Mouse (Mus musculus) embryonic facial prominence, embryonic 10.5 days (tissue): ENCODE measurements at regions not wholly inside any gene's neighbourhood (a gene's known extent, or its start where the extent isn't known, plus 50 kb on each side); places are given as distances from the start of the nearest gene placed in this dataset.

Source experiments
- DNase-seq: peaks from one replicate; pipeline ENCODE4 v3.0.0-alpha.2; 2017; ENCODE audit warnings: low spot score
- H3K27ac ChIP-seq: fragments of 300-500 bp; sonication (generic); replicated peaks from 2 replicates; pipeline ENCODE4 v1.5.1; 2016; ENCODE audit warnings: mild to moderate bottlenecking
- H3K27me3 ChIP-seq: fragments of 300-500 bp; sonication (generic); replicated peaks from 2 replicates; pipeline ENCODE4 v1.6.1; 2016; ENCODE audit warnings: low read depth, mild to moderate bottlenecking; ENCODE audit not compliant: poor library complexity, severe bottlenecking
- H3K36me3 ChIP-seq: fragments of 300-500 bp; sonication (generic); replicated peaks from 2 replicates; pipeline ENCODE4 v1.6.1; 2016; ENCODE audit warnings: mild to moderate bottlenecking, moderate library complexity
- H3K4me1 ChIP-seq: fragments of 300-500 bp; sonication (generic); 2 replicates; pipeline ENCODE4 v1.6.1; 2016
- H3K4me3 ChIP-seq: fragments of 300-500 bp; sonication (generic); 2 replicates; pipeline ENCODE4 v1.5.1; 2016; ENCODE audit warnings: mild to moderate bottlenecking, moderate library complexity
- H3K9me3 ChIP-seq: fragments of 300-500 bp; sonication (generic); 2 replicates; pipeline ENCODE4 v1.6.1; 2016; ENCODE audit warnings: mild to moderate bottlenecking
- WGBS: fragments of 180-500 bp; shearing (Covaris S2); methylation state at CpG from one replicate; pipeline ENCODE4 v1.1.7; 2016; 5-methylcytosine and 5-hydroxymethylcytosine counted together

DNA sequence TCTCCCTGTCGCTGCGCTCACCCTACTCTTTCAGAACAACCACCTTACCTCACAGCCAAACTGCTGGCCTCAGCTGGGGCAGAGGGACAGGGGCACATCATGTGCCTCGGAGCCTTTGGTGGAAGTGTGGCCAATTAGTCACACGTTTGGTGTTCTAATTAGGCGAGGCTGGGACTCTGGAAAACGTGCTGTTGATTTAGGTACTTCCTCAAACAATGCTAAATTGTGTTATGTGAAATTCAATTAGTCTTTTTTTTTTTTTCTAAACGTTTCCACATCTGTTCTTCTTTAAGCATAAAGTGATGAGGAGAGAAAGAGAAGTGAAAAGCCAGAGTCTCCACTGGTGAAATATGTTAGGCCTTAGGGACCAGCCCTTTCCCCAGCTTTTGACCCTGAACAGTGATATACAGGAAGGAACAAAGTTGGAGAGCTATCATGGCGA lies 174.1 kb downstream of the Tbx18 start:
- WGBS = 7% methylated on average over 8 of the region's 8 CpGs
- Histone ChIP-seq H3K4me3 (no peak overlapping the region), H3K4me1 (peaks cover 15% of the 10 kb centered on the region), H3K36me3 (no peaks in the 10 kb centered on the region), H3K27me3 (no peaks in the 10 kb centered on the region), H3K27ac (0 out of 2 replicates have a peak overlapping the region, but pooled peaks have one; percentile 27), H3K9me3 (no peaks in the 10 kb centered on the region)
- DNase-seq = peak; percentile 61

DNA sequence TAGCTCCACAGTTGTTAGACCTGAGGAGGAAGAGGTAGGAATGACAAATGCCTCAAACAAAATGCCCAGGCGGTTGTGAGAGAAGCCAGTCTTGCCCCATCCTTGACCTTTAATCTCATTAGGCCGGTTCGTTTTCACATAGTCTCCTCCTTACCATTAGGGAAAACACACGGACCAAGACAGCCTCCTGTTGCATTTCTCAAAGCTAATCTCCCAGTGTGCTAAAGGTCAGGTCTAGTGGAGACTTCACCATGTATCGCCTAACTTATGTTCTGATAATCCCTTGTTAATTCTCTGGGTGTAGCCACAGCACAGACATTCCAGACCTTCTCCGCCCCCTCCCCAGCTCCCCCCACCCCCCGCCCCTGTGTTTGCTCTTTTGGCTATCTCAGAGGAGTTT lies 174.5 kb downstream of the Tbx18 start:
- 9% methylated on average over 7 of the region's 7 CpGs for WGBS
- peaks cover 15% of the 10 kb centered on the region for H3K4me1 ChIP-seq
- H3K9me3 ChIP-seq = no peaks in the 10 kb centered on the region
- H3K36me3 ChIP-seq = no peaks in the 10 kb centered on the region
- no peak overlapping the region for H3K4me3 ChIP-seq
- 0 out of 2 replicates have a peak overlapping the region, but pooled peaks have one; percentile 27 for H3K27ac ChIP-seq
- no peak for DNase-seq
- no peaks in the 10 kb centered on the region for H3K27me3 ChIP-seq

DNA sequence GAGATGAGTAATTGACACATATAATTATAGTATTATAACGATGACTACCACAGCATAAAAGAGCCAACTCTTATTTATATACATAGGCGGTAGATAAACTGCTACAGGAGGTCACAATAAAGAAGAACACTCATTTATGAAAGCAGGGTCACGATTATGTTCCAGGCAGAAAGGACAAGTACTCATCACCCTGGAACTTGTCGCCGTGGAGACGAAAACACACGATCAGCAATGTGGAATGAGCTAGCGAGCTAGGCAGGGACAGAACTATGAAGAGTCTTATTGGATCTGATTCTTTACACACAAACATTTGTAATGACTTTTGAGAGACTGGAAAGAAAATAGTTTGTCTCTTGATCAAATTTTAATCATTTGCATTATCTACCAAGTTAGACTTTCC lies 197.9 kb downstream of the Tbx18 start:
- Histone ChIP-seq H3K4me3 (no peak overlapping the region), H3K27me3 (no peaks in the 10 kb centered on the region), H3K9me3 (no peaks in the 10 kb centered on the region), H3K36me3 (no peaks in the 10 kb centered on the region), H3K4me1 (no peaks in the 10 kb centered on the region), H3K27ac (no peak overlapping the region)
- WGBS = 82% methylated on average over 8 of the region's 8 CpGs
- no peak for DNase-seq

DNA sequence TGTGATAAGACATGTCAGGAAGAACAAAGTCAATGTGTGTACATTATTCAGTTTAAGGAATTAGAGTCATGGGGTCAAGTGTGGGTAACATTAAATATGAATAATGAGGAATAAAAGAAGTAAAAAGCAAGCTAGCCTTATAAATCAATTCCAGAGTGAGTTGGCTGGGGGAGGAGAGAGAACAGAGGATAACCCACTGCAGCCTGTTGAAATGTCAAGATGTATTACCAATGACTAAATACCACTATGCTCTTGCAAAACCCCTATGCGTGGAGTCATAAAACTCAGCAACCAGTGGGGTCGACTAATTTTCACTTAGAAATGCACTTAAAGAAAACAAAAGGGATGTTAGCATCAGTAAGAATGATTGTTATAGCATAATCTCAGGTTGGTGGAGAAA lies 201.2 kb downstream of the Tbx18 start:
- H3K27ac ChIP-seq = no peak overlapping the region
- H3K4me3 ChIP-seq = no peak overlapping the region
- H3K4me1 ChIP-seq = no peaks in the 10 kb centered on the region
- H3K9me3 ChIP-seq = no peaks in the 10 kb centered on the region
- 87% methylated on average over 2 of the region's 2 CpGs for WGBS
- H3K27me3 ChIP-seq = no peaks in the 10 kb centered on the region
- no peaks in the 10 kb centered on the region for H3K36me3 ChIP-seq
- no peak for DNase-seq

DNA sequence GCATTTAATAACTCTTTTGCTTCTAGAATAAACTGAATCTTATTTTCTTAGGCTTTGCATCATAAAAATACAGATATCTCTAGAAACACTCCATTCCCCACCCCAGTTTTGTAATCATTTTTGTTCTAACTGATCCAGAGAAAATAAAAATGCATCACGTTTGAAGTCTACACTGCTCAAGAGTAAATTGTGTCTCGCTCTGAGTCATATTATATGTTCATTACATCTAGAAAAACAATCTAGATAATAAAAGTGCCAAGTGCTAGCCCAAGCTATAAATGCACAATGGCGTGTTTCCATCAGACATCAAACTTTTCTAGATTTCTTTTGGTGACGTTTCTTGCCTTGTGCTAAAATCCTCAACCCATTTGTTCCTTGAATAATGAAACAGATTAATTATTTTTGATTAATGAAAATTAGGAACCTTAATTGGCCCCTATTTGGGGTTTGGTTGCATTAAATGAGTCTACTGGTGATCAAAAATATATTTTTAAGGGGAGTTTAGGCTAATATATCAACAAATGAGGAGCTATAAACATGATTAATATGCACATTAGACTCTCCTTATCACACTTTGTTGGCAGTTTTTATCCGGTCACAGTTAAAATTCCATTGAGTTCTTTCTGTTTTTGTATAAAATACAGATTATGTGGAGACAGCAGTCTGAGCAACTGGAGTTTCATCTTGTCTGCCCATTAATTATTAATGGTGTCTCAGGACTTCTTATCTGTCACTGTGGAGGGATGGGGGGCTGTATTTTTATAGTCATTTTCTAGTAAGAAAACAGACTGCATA lies 206.0 kb downstream of the Tbx18 start:
- no peaks in the 10 kb centered on the region for H3K27me3 ChIP-seq
- WGBS = 89% methylated on average over 5 of the region's 5 CpGs
- no peak overlapping the region for H3K27ac ChIP-seq
- no peaks in the 10 kb centered on the region for H3K4me1 ChIP-seq
- H3K4me3 ChIP-seq = no peak overlapping the region
- DNase-seq = no peak
- no peaks in the 10 kb centered on the region for H3K9me3 ChIP-seq
- no peaks in the 10 kb centered on the region for H3K36me3 ChIP-seq

DNA sequence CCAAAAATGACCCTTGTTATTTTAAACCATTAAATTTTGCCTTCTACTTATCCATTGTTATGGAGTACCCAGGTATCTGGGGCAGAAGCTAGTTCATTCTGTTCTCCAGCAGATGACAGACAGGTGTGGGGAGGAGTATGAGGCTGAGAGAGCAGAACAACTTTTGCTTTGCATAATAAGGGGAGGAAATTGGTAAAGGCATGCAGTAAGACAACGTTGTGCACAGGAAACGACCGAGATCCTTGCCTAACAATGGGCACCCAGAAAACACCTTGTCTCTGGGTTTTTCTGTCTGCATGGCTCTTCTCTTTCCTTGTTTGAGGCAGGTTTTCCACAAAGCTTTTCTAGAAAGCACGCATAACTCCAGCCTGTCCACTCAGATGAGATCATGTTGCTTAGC lies 220.4 kb downstream of the Tbx18 start:
- Histone ChIP-seq H3K27ac (no peak overlapping the region), H3K4me1 (peaks cover 3% of the 10 kb centered on the region; the same call in 1 of the 2 replicates), H3K36me3 (no peaks in the 10 kb centered on the region), H3K4me3 (no peak overlapping the region), H3K27me3 (no peaks in the 10 kb centered on the region), H3K9me3 (no peaks in the 10 kb centered on the region)
- WGBS = 71% methylated on average over 4 of the region's 4 CpGs
- DNase-seq = no peak

DNA sequence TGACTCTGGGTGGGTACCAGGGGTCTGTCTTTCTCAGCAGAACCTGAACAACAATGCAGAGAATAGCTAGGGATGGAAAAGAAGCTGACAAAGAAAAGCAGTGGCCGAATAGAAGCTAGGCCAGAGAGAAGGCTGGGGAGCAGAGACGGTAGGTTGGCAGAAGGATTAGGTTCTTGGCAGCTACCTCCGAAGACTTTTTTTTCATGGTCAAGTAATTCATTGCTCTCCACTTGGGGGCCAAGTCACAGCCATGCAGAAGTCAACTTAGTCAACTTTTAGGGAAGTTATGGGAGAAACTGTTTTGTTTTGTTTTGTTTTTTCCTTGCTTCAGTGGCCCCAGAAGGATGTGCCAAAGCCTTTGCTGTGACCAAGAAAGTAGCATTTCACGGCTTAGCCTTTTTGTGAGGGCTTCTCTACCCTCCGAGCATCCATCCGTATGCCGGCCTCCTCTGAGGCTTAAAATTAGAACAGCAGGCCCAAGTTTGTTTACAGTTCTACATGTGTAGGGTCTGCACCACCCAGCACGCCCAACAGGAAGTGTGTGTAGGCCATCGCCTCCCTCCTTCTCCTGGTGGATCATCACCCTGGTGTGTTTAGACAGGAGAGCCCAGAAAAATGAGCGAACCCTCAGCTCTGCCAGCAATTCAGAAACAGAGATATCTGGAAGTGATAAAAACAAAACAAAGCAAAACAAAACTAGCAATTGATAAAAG lies 226.2 kb downstream of the Tbx18 start:
- Histone ChIP-seq H3K9me3 (no peaks in the 10 kb centered on the region), H3K27ac (no peak overlapping the region), H3K36me3 (no peaks in the 10 kb centered on the region), H3K4me1 (no peaks in the 10 kb centered on the region), H3K4me3 (no peak overlapping the region), H3K27me3 (no peaks in the 10 kb centered on the region)
- 69% methylated on average over 10 of the region's 10 CpGs for WGBS
- DNase-seq = no peak

DNA sequence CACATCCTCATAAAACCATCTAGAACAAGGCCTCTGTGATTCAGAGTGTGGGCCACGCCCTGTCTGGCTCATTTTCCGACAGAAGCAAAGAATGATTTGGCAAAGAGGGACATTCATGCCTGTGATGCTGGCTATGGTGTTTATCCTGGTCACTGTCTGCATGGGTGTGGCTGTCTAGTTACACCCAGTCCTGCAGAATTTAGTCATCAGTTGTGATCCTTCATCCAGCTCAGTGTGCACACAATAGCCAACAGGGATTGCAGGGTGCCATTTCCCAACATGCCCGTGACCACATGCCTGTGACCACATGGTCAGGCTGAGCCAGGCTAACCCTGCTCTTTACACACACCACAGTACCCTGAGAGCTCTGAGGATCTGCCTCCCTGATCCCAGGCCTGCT lies 208.8 kb upstream of the Cep162 start:
- H3K4me3 ChIP-seq = no peak overlapping the region
- no peaks in the 10 kb centered on the region for H3K36me3 ChIP-seq
- no peak overlapping the region for H3K27ac ChIP-seq
- H3K4me1 ChIP-seq = no peaks in the 10 kb centered on the region
- WGBS = 85% methylated on average over 3 of the region's 3 CpGs
- DNase-seq = no peak
- no peaks in the 10 kb centered on the region for H3K27me3 ChIP-seq
- no peaks in the 10 kb centered on the region for H3K9me3 ChIP-seq

DNA sequence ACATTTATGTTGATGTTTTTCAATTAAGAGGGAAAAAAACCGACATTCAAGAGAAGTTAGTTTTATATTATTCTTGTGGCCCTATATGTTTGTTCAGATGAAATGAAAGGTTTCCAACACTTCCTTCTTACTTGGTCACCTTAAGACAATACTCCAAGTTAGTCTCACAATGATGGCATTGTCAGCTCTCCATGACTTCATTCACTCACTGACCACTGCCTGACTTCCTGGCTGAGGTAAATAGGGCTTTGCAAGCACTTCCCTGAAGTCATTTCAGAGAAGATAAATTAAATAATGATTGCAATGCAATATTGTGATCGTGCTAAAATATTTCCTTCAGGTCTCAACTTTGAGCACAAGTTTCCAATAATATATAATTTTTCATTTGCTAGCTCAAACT lies 197.9 kb upstream of the Cep162 start:
- H3K4me1 ChIP-seq = no peaks in the 10 kb centered on the region
- no peak overlapping the region for H3K27ac ChIP-seq
- H3K36me3 ChIP-seq = no peaks in the 10 kb centered on the region
- no peaks in the 10 kb centered on the region for H3K27me3 ChIP-seq
- no peak for DNase-seq
- no peak overlapping the region for H3K4me3 ChIP-seq
- 71% methylated on average over 2 of the region's 2 CpGs for WGBS
- H3K9me3 ChIP-seq = no peaks in the 10 kb centered on the region

DNA sequence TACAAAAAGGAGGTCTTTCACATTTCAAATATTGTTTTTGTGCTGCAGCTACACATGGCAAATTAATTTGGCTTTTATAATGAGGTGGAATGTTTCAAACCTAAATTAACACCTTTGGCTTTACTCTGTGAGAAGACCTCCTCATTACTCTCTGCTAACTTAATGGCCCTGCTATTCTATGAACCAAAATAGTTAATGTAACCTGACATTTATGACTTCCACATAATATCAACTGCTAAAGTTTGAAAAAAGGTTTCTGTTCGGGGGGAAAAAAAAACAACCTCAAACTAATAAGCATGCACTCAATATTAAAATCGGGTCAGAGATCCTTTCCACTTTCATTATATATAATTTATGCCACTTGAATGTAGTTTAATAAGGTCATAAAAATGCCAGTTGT lies 197.2 kb upstream of the Cep162 start:
- 76% methylated on average over 2 of the region's 2 CpGs for WGBS
- no peak overlapping the region for H3K27ac ChIP-seq
- H3K27me3 ChIP-seq = no peaks in the 10 kb centered on the region
- no peaks in the 10 kb centered on the region for H3K9me3 ChIP-seq
- no peak for DNase-seq
- no peaks in the 10 kb centered on the region for H3K4me1 ChIP-seq
- no peak overlapping the region for H3K4me3 ChIP-seq
- no peaks in the 10 kb centered on the region for H3K36me3 ChIP-seq

DNA sequence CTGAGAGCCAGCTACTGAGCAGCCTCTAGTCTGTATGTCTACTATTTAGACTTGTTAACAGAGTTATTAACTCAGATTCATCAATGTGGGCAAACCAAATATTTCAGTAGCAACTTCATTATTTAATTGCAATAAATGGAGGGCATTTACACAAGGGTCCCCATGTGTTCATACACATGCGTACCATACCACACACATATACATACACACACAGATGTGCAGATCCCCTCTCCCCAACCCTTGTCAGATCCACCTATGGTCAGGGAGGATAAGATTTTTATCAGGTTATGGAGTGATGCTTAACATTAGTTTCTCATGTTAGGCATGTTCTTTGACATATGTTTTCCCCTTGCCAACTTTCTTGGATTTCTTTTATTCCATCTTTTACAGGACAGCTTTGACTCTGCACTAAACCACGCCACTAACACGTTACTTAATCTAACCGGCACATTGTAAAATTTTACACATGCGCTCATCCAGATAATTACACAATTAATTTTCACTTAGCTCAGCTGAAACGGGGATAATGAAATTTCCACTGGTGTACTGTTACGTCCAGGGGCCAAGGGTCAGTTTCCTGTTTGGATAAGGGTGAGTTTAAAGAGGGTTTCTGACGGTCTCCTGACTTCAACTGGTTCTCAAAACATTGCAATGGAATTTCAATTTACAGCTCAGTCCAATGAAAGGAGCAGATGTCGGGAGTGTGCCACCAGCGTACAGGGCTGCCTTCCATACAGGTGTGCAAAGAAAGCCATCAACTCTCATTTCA lies 188.3 kb upstream of the Cep162 start:
- peaks cover 27% of the 10 kb centered on the region for H3K27me3 ChIP-seq
- WGBS = 25% methylated on average over 10 of the region's 10 CpGs
- DNase-seq = peak; percentile 60

DNA sequence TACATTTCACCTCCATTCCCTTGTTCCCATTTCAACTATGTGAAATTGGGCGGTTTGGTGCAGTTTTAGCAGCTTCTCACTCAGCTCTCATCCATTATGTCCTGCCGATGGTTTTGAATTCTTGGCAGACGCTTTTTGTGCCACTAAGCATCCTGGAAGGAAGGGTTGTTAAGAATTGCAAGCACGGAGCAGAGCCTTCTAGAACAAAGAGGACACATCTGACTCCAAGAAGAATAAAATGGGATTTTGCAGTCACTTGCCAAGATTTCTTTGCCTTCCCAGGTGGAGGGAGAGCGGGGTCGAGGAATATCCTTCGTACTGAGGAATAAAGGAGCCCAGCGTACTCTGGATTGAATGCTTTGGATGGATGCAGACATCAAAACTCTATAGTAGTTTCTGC lies 176.7 kb upstream of the Cep162 start:
- Histone ChIP-seq H3K27ac (no peak overlapping the region), H3K36me3 (no peaks in the 10 kb centered on the region), H3K27me3 (no peaks in the 10 kb centered on the region), H3K9me3 (no peaks in the 10 kb centered on the region), H3K4me3 (no peak overlapping the region), H3K4me1 (no peaks in the 10 kb centered on the region)
- DNase-seq = no peak
- WGBS = 76% methylated on average over 8 of the region's 8 CpGs

More for the DNA sequence above, 188.3 kb upstream of the Cep162 start:
- H3K4me3 ChIP-seq = no peak overlapping the region
- peaks cover 7% of the 10 kb centered on the region; the same call in 1 of the 2 replicates for H3K4me1 ChIP-seq
- H3K27ac ChIP-seq = no peak overlapping the region
- H3K9me3 ChIP-seq = no peaks in the 10 kb centered on the region
- H3K36me3 ChIP-seq = no peaks in the 10 kb centered on the region
